Mouse (Mus musculus) B cell, adult 67 days (primary cell): ENCODE results near the gene Trim39. TPM values are rescaled to one million over a fixed set of nuclear protein-coding genes. Genes with fewer than 3 reads are reported as not detected.

Experiments used
- total RNA-seq, 2 experiments: library from RNA; stranded (reverse); gene quantifications; 4 replicates each; pipeline ENCODE4 v1.2.4; 2023

The Trim39 gene
- 10 to 100 TPM; 79.8 to 81.2 TPM for total RNA-seq

GRCm38 (mm10) chr17:36271586-36272256 is at the start of gene Trim39:
TSS of gene Trim39 (minus strand) at chr17:36272247.

GRCm38 (mm10) chr17:36286390-36286789 is 14.3 kb upstream of the Trim39 start, which contains the start of gene H2-M10.2:
TSS of gene H2-M10.2 (minus strand) at chr17:36286490.

GRCm38 (mm10) chr17:36257969-36258368 is 14.1 kb downstream of the Trim39 start, which contains the start of gene Rpp21:
TSS of gene Rpp21 (minus strand) at chr17:36258069.

Other genes starting within 250 kb of the Trim39 start
- 100 to 1,000 TPM; 329 to 359 TPM for gene H2-T23, start 239.4 kb downstream of the Trim39 start, total RNA-seq
- 10 to 100 TPM; 85.3 to 96.3 TPM for gene H2-T22, start 229.5 kb downstream of the Trim39 start, total RNA-seq
- gene Gm6034, start 229.3 kb downstream of the Trim39 start, total RNA-seq: under 1 TPM; 0.47 to 0.78 TPM
- 10 to 100 TPM; 60.8 to 61.3 TPM for gene Gm11127, start 213.9 kb downstream of the Trim39 start, total RNA-seq
- gene Gm19684, start 150.6 kb downstream of the Trim39 start, total RNA-seq: 1 to 10 TPM; 1.2 to 1.9 TPM
- gene Gm7030, start 142.8 kb downstream of the Trim39 start, total RNA-seq: 10 to 100 TPM; 11.2 to 17.6 TPM
- gene Gm8909, start 103.7 kb downstream of the Trim39 start, total RNA-seq: under 1 TPM in 1 of 2 experiments, not detected in 1; 0.93 TPM
- 1 to 10 TPM in 1 of 2 experiments, not detected in 1; 1.1 TPM for gene H2-T3, start 82.0 kb downstream of the Trim39 start, total RNA-seq
- gene Rpp21, start 14.2 kb downstream of the Trim39 start, total RNA-seq: 10 to 100 TPM; 61.6 to 61.8 TPM
- gene H2-M10.2, start 14.2 kb upstream of the Trim39 start, total RNA-seq: not detected
- not detected for gene H2-M10.1, start 53.9 kb upstream of the Trim39 start, total RNA-seq
- not detected for gene H2-M10.3, start 96.2 kb upstream of the Trim39 start, total RNA-seq
- not detected for gene H2-M10.4, start 190.1 kb upstream of the Trim39 start, total RNA-seq